Mouse (Mus musculus): Measurements from ENCODE around the gene Zfp933.

GRCm38 (mm10) chr4:147848584-147848991 is 422 bp upstream of the Zfp933 start:
- TF ChIP-seq CTCF (IDR thresholded peaks at IDR 0.05; ENCODE audit: control insufficient read depth, insufficient read depth, low read length) (no peak), POLR2A (IDR thresholded peaks at IDR 0.05; ENCODE audit: borderline replicate concordance, control insufficient read depth, low read depth, low read length) (no peak)

Data from bone marrow, adult 2 months (tissue).